Mouse (Mus musculus) heart, embryonic 11.5 days (tissue): ENCODE data around the gene Lca5l. TPM values are rescaled to one million over a fixed set of nuclear protein-coding genes. Genes with fewer than 3 reads are reported as not detected.
A peak's percentile ranks its signal among the peaks of the same experiment; 100 is the strongest.

ENCODE experiments used
- ATAC-seq: fragments of 200-750 bp; cut with Nextera tagmentation; replicated peaks from 2 replicates; pipeline ENCODE4 v1.8.0; 2017; ENCODE audit warnings: moderate library complexity; ENCODE audit not compliant: insufficient number of reproducible peaks, low FRiP score, low TSS enrichment
- H3K27ac ChIP-seq: fragments of 300-500 bp; sonication (generic); 2 replicates; pipeline ENCODE4 v1.5.1; 2014; ENCODE audit warnings: mild to moderate bottlenecking, low read depth, low read length
- H3K27me3 ChIP-seq: fragments of 300-500 bp; sonication (generic); 2 replicates; pipeline ENCODE4 v1.6.1; 2014; ENCODE audit warnings: mild to moderate bottlenecking, low read length, mixed read lengths; ENCODE audit not compliant: control insufficient read depth, insufficient read depth
- H3K36me3 ChIP-seq: fragments of 300-500 bp; sonication (generic); 2 replicates; pipeline ENCODE4 v1.6.1; 2014; ENCODE audit warnings: mild to moderate bottlenecking, low read length, moderate library complexity, mixed read lengths; ENCODE audit not compliant: control insufficient read depth, insufficient read depth
- H3K4me1 ChIP-seq: fragments of 300-500 bp; sonication (generic); 2 replicates; pipeline ENCODE4 v1.6.1; 2014; ENCODE audit warnings: low read length; ENCODE audit not compliant: control insufficient read depth, insufficient read depth
- H3K4me2 ChIP-seq: fragments of 300-500 bp; sonication (generic); 2 replicates; pipeline ENCODE4 v1.6.1; 2014; ENCODE audit warnings: mild to moderate bottlenecking, moderate library complexity
- H3K4me3 ChIP-seq: fragments of 300-500 bp; sonication (generic); 2 replicates; pipeline ENCODE4 v1.5.1; 2014; ENCODE audit warnings: low read depth, low read length
- H3K9ac ChIP-seq: fragments of 300-500 bp; sonication (generic); 2 replicates; pipeline ENCODE4 v1.6.1; 2014; ENCODE audit warnings: mild to moderate bottlenecking, low read depth, low read length, moderate library complexity
- H3K9me3 ChIP-seq: fragments of 300-500 bp; sonication (generic); replicated peaks from 2 replicates; pipeline ENCODE4 v1.6.1; 2016; ENCODE audit warnings: low read length; ENCODE audit not compliant: control insufficient read depth
- WGBS: fragments of 180-500 bp; shearing (Covaris S2); extraction: QIAGEN DNeasy Blood & Tissue Kit; methylation state at CpG from one replicate; pipeline ENCODE4 v1.1.7; 2014; ENCODE audit not compliant: insufficient replicate concordance; 5-methylcytosine and 5-hydroxymethylcytosine counted together
- polyA plus RNA-seq: library from polyadenylated mRNA; unstranded; fragments of >200 nt; fragmentation: Nextera tagmentation; extraction: Ambion mirVana; gene quantifications from 2 replicates; pipeline ENCODE4 v1.2.1, GENCODE M21; 2014

The Lca5l gene
- polyA plus RNA-seq, 1 experiment from 2014 or later: 1.5 TPM

- Histone ChIP-seq H3K4me1 (peaks cover 13% of the 10 kb centered on the region), H3K27ac (peak within 1 kb of the TSS; percentile 99), H3K36me3 (no peaks in the 10 kb centered on the region), H3K9me3 (no peaks in the 10 kb centered on the region), H3K9ac (peak within 1 kb of the TSS; percentile 87), H3K4me2 (peak within 1 kb of the TSS; percentile 67), H3K4me3 (peak within 1 kb of the TSS; percentile 52), H3K27me3 (no peaks in the 10 kb centered on the region)
- 2% methylated on average over 20 of the region's 20 CpGs for WGBS
- peak; percentile 86 for ATAC-seq
Measured at GRCm38 (mm10) chr16:96199913-96200701, 8.0 kb upstream of the Lca5l start, which contains the start of gene Sh3bgr. Sh3bgr (plus strand) TSS chr16:96200450.

GRCm38 (mm10) chr16:96187619-96188018 lies 4.5 kb downstream of the Lca5l start:
- WGBS: 73% methylated on average over 5 of the region's 5 CpGs
- Histone ChIP-seq H3K9ac (no peak overlapping the region), H3K4me1 (0 out of 2 replicates have a peak, but pooled peaks cover 3% of the 10 kb centered on the region), H3K9me3 (no peaks in the 10 kb centered on the region), H3K4me2 (no peak overlapping the region), H3K4me3 (no peak overlapping the region), H3K27me3 (no peaks in the 10 kb centered on the region), H3K36me3 (no peaks in the 10 kb centered on the region), H3K27ac (no peak overlapping the region)
- no peak for ATAC-seq

- Histone ChIP-seq H3K9ac (no peak overlapping the region), H3K4me1 (peaks cover 7% of the 10 kb centered on the region; the same call in 1 of the 2 replicates), H3K36me3 (no peaks in the 10 kb centered on the region), H3K27ac (no peak overlapping the region), H3K27me3 (no peaks in the 10 kb centered on the region), H3K4me2 (no peak overlapping the region), H3K9me3 (no peaks in the 10 kb centered on the region), H3K4me3 (no peak overlapping the region)
- no peak for ATAC-seq
Measured at GRCm38 (mm10) chr16:96179156-96179555, 12.9 kb downstream of the Lca5l start.

GRCm38 (mm10) chr16:96175399-96175798 lies 16.7 kb downstream of the Lca5l start:
- Histone ChIP-seq H3K36me3 (no peaks in the 10 kb centered on the region), H3K4me1 (peaks cover 7% of the 10 kb centered on the region; the same call in 1 of the 2 replicates), H3K9me3 (no peaks in the 10 kb centered on the region), H3K9ac (no peak overlapping the region), H3K4me2 (no peak overlapping the region), H3K27me3 (no peaks in the 10 kb centered on the region), H3K27ac (no peak overlapping the region), H3K4me3 (no peak overlapping the region)
- ATAC-seq: no peak
- WGBS: 34% methylated on average over 2 of the region's 2 CpGs

GRCm38 (mm10) chr16:96173648-96174047 lies 18.4 kb downstream of the Lca5l start:
- Histone ChIP-seq H3K9ac (no peak overlapping the region), H3K4me1 (peaks cover 7% of the 10 kb centered on the region; the same call in 1 of the 2 replicates), H3K4me2 (no peak overlapping the region), H3K27me3 (no peaks in the 10 kb centered on the region), H3K27ac (no peak overlapping the region), H3K9me3 (no peaks in the 10 kb centered on the region), H3K4me3 (no peak overlapping the region), H3K36me3 (no peaks in the 10 kb centered on the region)
- WGBS: 78% methylated on average over 8 of the region's 8 CpGs
- ATAC-seq: no peak

- no peaks in the 10 kb centered on the region for H3K4me1 ChIP-seq
- H3K27me3 ChIP-seq: no peaks in the 10 kb centered on the region
- no peak overlapping the region for H3K4me2 ChIP-seq
- H3K36me3 ChIP-seq: no peaks in the 10 kb centered on the region
- no peak overlapping the region for H3K4me3 ChIP-seq
- H3K27ac ChIP-seq: no peak overlapping the region
- no peak overlapping the region for H3K9ac ChIP-seq
- WGBS: 79% methylated on average over 4 of the region's 4 CpGs
- ATAC-seq: no peak
- no peaks in the 10 kb centered on the region for H3K9me3 ChIP-seq
Measured at GRCm38 (mm10) chr16:96168837-96169236, 23.2 kb downstream of the Lca5l start.

- no peak for ATAC-seq
- H3K27ac ChIP-seq: no peak overlapping the region
- no peaks in the 10 kb centered on the region for H3K4me1 ChIP-seq
- H3K9ac ChIP-seq: no peak overlapping the region
- H3K27me3 ChIP-seq: no peaks in the 10 kb centered on the region
- H3K4me2 ChIP-seq: no peak overlapping the region
- H3K9me3 ChIP-seq: no peaks in the 10 kb centered on the region
- H3K36me3 ChIP-seq: no peaks in the 10 kb centered on the region
- H3K4me3 ChIP-seq: no peak overlapping the region
- WGBS: 51% methylated on average over 4 of the region's 4 CpGs
Measured at GRCm38 (mm10) chr16:96165723-96166264, 26.3 kb downstream of the Lca5l start.

- Histone ChIP-seq H3K4me1 (peaks cover 7% of the 10 kb centered on the region; the same call in 1 of the 2 replicates), H3K36me3 (no peaks in the 10 kb centered on the region), H3K9ac (no peak overlapping the region), H3K4me3 (no peak overlapping the region), H3K9me3 (no peaks in the 10 kb centered on the region), H3K27ac (no peak overlapping the region), H3K4me2 (no peak overlapping the region), H3K27me3 (no peaks in the 10 kb centered on the region)
- no peak for ATAC-seq
- 84% methylated on average over 4 of the region's 4 CpGs for WGBS
Measured at GRCm38 (mm10) chr16:96161336-96161735, 30.7 kb downstream of the Lca5l start.
